Mouse (Mus musculus) neural tube, embryonic 13.5 days (tissue): ENCODE measurements around the gene Tead1. TPM values are rescaled to one million over a fixed set of nuclear protein-coding genes. Genes with fewer than 3 reads are reported as not detected.
A peak's percentile ranks its signal among the peaks of the same experiment; 100 is the strongest.

Experiments
- ATAC-seq: fragments of 200-750 bp; cut with Nextera tagmentation; 2 replicates; pipeline ENCODE4 v1.8.0; 2017; ENCODE audit warnings: low read depth, mild to moderate bottlenecking, moderate TSS enrichment, moderate library complexity
- H3K27ac ChIP-seq: fragments of 300-500 bp; sonication (generic); replicated peaks from 2 replicates; pipeline ENCODE4 v1.5.1; 2015; ENCODE audit warnings: moderate library complexity, mild to moderate bottlenecking, inconsistent platforms
- H3K27me3 ChIP-seq: fragments of 300-500 bp; sonication (generic); 2 replicates; pipeline ENCODE4 v1.6.1; 2015; ENCODE audit warnings: mild to moderate bottlenecking, inconsistent platforms
- H3K36me3 ChIP-seq: fragments of 300-500 bp; sonication (generic); 2 replicates; pipeline ENCODE4 v1.6.1; 2015; ENCODE audit warnings: mild to moderate bottlenecking, inconsistent platforms
- H3K4me1 ChIP-seq: fragments of 300-500 bp; sonication (generic); replicated peaks from 2 replicates; pipeline ENCODE4 v1.6.1; 2015; ENCODE audit warnings: inconsistent platforms
- H3K4me2 ChIP-seq: fragments of 300-500 bp; sonication (generic); 2 replicates; pipeline ENCODE4 v1.6.1; 2015; ENCODE audit warnings: inconsistent platforms, mild to moderate bottlenecking, moderate library complexity
- H3K4me3 ChIP-seq: fragments of 300-500 bp; sonication (generic); 2 replicates; pipeline ENCODE4 v1.5.1; 2015; ENCODE audit warnings: mild to moderate bottlenecking, inconsistent platforms
- H3K9ac ChIP-seq: fragments of 300-500 bp; sonication (generic); 2 replicates; pipeline ENCODE4 v1.6.1; 2015; ENCODE audit warnings: moderate library complexity, mild to moderate bottlenecking, inconsistent platforms
- H3K9me3 ChIP-seq: fragments of 300-500 bp; sonication (generic); 2 replicates; pipeline ENCODE4 v1.6.1; 2016; ENCODE audit warnings: inconsistent platforms
- WGBS: fragments of 180-500 bp; shearing (Covaris S2); methylation state at CpG from one replicate; pipeline ENCODE4 v1.1.7; 2015; 5-methylcytosine and 5-hydroxymethylcytosine counted together
- polyA plus RNA-seq: library from polyadenylated mRNA; unstranded; fragments of >200 nt; fragmentation: Nextera tagmentation; extraction: Ambion mirVana; gene quantifications from 2 replicates; pipeline ENCODE4 v1.2.1, GENCODE M21; 2015

The Tead1 gene
- polyA plus RNA-seq, 1 experiment from 2014 or later, result 18.5 TPM

DNA sequence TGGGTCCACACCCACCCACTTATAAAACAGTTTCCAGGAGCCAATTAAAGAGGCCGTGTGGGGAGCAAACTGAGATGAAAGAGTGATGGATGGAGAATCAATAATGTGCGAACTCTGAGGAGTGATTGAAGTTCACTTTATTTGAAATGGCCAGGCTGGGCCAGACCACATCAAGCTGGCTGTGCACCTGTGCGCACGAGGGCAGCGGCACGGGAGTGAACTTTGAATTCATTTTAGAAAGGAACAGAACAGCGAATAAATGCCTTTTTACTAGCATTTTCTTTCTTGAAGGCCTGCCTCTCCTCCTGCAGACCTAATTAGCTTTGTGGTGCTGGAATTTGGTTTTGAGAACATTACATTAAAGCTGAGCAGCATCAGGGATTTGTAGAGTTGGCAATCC is 63.9 kb downstream of the Tead1 start:
- ATAC-seq, result no peak
- 28% methylated on average over 7 of the region's 7 CpGs for WGBS
- Histone ChIP-seq H3K9me3 (no peaks in the 10 kb centered on the region), H3K36me3 (no peaks in the 10 kb centered on the region), H3K4me3 (no peak overlapping the region), H3K9ac (0 out of 2 replicates have a peak overlapping the region, but pooled peaks have one; percentile 52), H3K4me1 (peaks cover 63% of the 10 kb centered on the region), H3K27me3 (no peaks in the 10 kb centered on the region), H3K4me2 (no peak overlapping the region), H3K27ac (peak overlapping the region; percentile 59)

DNA sequence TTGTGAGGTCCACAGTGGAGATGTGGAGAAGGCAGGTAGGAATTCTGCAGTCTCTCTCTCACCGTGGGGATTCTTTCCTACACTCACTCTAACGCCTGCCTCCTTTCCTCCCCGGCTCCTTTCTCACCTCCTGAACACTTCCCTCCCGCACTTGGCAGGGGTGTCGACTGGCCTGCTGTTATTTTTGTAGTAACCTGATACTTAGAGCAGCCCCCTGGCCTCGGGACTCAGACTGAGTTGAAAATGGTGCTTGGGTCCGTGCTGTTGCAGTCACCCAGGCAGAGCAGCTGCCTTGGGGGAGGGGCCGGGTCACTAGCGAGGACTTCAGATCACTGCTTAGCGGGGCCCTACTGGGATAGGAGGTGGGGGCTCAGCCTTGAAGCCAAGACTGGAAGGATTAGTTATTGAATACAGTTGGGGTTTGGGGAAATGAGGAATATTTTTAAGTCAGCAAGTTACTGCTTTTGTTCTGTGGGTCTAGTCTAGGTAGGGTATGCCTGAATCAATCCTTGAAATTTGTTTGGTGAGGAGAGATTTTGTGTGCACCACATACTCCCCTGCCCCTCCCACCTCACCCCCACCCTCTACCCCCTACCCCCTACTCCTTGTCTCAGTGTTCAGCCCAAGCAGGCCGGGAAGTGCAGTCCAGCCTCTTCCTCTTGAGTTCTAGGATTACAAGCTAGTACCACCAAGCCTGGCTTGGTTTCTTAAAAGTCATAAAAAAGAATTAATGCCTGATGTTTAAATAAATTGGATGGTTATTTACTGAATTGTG is 64.7 kb downstream of the Tead1 start:
- Histone ChIP-seq H3K4me2 (peak overlapping the region; percentile 34), H3K9me3 (no peaks in the 10 kb centered on the region), H3K27ac (peak overlapping the region; percentile 59), H3K4me3 (no peak overlapping the region), H3K9ac (peak overlapping the region; percentile 52; the same call in 1 of the 2 replicates), H3K36me3 (no peaks in the 10 kb centered on the region), H3K4me1 (peaks cover 60% of the 10 kb centered on the region), H3K27me3 (no peaks in the 10 kb centered on the region)
- peak; percentile 74 for ATAC-seq
- WGBS, result 4% methylated on average over 11 of the region's 11 CpGs

DNA sequence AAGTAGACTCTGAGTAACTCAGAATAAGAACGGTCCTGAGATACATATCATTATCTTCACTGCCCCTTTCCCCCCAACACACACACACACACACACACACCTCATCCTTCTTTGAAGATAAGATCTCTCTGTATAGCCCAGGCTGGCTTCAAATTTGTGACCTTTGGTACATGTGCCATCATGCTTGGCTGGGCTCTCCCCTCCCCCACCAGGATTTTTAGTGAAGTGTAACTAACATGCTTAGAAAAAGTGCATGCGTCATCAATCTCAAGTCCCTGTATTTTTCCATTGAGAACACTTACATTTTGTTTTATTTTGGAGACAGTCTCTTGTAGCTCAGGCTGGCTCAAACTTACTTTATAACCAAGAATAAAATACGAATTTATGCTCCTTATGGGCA is 68.1 kb downstream of the Tead1 start:
- Histone ChIP-seq H3K4me3 (no peak overlapping the region), H3K9me3 (no peaks in the 10 kb centered on the region), H3K4me2 (no peak overlapping the region), H3K27me3 (no peaks in the 10 kb centered on the region), H3K36me3 (no peaks in the 10 kb centered on the region), H3K4me1 (peaks cover 37% of the 10 kb centered on the region), H3K9ac (no peak overlapping the region), H3K27ac (no peak overlapping the region)
- 63% methylated on average over 3 of the region's 3 CpGs for WGBS
- no peak for ATAC-seq

DNA sequence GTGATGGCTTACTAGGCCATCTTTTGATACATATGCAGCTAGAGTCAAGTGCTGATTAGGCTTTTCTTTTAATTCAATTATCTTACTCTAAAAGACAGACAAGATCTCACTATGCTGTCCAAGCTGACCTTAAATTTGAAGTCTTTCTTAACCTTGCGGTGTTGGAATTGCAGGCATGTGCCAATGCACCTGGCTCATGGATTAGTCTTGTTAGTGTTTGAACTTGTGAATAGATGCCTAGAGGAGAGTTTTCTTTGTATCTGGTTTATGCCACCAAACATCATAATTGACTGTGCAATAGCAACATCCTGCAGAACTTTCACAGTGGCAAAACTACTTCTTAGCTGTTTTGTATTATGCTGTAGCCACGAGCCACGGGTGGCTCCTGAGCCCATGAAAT is 68.7 kb downstream of the Tead1 start:
- Histone ChIP-seq H3K27ac (no peak overlapping the region), H3K4me1 (peaks cover 30% of the 10 kb centered on the region), H3K4me3 (no peak overlapping the region), H3K27me3 (no peaks in the 10 kb centered on the region), H3K4me2 (no peak overlapping the region), H3K9ac (no peak overlapping the region), H3K36me3 (no peaks in the 10 kb centered on the region), H3K9me3 (no peaks in the 10 kb centered on the region)
- ATAC-seq, result no peak
- WGBS, result 91% methylated on average over 3 of the region's 3 CpGs

DNA sequence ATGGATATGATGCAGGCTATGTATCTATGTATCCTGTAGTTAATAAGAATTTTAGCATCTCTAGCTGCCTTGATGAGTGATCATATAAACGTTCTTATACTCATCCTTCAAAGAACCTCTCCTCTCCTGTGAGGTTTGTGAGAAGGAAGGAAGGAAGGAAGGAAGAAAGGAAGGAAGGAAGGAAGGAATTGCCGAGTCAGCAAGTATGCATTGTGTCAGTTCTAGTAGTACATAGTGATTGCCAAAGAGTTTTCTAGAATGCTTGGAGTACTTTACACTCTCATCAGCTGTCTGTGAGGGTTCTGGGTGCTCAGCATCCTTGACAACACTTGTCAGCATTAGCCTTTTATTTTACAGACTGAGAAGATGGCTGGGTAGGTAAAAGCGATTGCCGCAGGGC is 69.2 kb downstream of the Tead1 start:
- H3K4me3 ChIP-seq, result no peak overlapping the region
- 84% methylated on average over 4 of the region's 4 CpGs for WGBS
- peaks cover 29% of the 10 kb centered on the region for H3K4me1 ChIP-seq
- ATAC-seq, result no peak
- no peak overlapping the region for H3K27ac ChIP-seq
- no peak overlapping the region for H3K4me2 ChIP-seq
- H3K36me3 ChIP-seq, result no peaks in the 10 kb centered on the region
- no peak overlapping the region for H3K9ac ChIP-seq
- no peaks in the 10 kb centered on the region for H3K27me3 ChIP-seq
- H3K9me3 ChIP-seq, result no peaks in the 10 kb centered on the region

DNA sequence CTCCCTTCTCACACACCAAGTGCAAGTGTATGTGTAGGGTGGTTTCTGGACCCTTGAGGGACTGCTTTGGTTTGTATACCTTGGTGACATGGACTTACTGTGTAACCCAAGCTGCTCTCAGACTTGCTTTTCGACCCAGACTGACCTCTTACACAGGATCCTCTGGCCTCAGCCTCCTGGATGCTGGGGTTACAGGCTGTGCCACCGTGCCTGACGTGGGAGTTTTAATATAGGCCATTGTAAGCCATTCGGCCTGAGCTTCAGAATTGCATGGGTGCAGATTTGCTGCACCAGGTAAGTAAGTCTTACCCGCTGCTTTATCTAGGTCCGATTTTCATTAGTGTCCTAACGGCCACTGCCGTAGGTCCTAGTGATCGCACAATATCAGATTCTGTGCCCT is 71.0 kb downstream of the Tead1 start:
- no peaks in the 10 kb centered on the region for H3K36me3 ChIP-seq
- 92% methylated on average over 9 of the region's 9 CpGs for WGBS
- H3K9me3 ChIP-seq, result no peaks in the 10 kb centered on the region
- H3K4me1 ChIP-seq, result 0 out of 2 replicates have a peak, but pooled peaks cover 19% of the 10 kb centered on the region
- H3K27ac ChIP-seq, result no peak overlapping the region
- H3K27me3 ChIP-seq, result no peaks in the 10 kb centered on the region
- no peak overlapping the region for H3K4me2 ChIP-seq
- ATAC-seq, result no peak
- H3K9ac ChIP-seq, result no peak overlapping the region
- H3K4me3 ChIP-seq, result no peak overlapping the region

DNA sequence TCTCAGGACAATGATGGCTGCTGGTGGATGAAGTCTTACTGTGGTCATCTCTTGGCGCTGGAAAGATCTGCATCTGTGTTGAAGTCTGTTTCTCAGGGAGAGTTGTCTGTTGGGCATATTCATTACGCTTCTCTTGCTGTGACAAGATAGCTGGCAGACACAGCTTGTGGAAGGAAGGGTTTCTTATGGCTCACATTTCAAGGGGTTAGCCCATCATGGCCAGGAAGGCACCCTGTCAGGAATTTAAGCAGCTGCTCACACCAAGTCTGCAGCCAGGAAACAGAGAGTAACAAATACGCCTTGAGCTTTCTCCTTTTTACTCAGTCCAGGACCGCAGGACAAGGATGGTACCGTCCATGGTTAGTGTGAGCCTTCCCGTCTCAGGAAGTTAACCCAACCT is 73.2 kb downstream of the Tead1 start:
- ATAC-seq, result no peak
- no peak overlapping the region for H3K27ac ChIP-seq
- H3K4me2 ChIP-seq, result no peak overlapping the region
- H3K4me1 ChIP-seq, result peaks cover 14% of the 10 kb centered on the region; the same call in 1 of the 2 replicates
- no peaks in the 10 kb centered on the region for H3K36me3 ChIP-seq
- H3K9me3 ChIP-seq, result no peaks in the 10 kb centered on the region
- H3K9ac ChIP-seq, result no peak overlapping the region
- 92% methylated on average over 6 of the region's 6 CpGs for WGBS
- no peaks in the 10 kb centered on the region for H3K27me3 ChIP-seq
- no peak overlapping the region for H3K4me3 ChIP-seq

DNA sequence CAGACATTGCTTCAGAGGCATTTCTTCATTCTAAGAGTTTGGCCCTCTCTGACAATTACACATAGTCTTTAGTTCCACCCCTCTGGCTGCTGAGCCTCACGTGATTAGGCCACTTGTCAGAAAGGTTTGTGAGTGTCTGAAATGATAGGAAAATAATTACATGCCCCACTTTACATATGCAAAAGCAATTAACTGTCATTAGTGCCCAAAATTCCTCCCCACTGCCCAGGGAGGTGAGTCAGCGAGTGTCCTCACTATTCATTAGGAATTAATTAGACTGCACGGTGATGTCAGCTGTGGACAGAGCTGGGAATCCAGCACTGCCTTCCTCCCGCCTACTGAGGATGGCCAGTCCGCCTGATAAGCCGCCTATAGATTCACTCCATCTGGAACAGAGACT is 74.2 kb downstream of the Tead1 start:
- ATAC-seq, result no peak
- Histone ChIP-seq H3K9me3 (no peaks in the 10 kb centered on the region), H3K27ac (no peak overlapping the region)

DNA sequence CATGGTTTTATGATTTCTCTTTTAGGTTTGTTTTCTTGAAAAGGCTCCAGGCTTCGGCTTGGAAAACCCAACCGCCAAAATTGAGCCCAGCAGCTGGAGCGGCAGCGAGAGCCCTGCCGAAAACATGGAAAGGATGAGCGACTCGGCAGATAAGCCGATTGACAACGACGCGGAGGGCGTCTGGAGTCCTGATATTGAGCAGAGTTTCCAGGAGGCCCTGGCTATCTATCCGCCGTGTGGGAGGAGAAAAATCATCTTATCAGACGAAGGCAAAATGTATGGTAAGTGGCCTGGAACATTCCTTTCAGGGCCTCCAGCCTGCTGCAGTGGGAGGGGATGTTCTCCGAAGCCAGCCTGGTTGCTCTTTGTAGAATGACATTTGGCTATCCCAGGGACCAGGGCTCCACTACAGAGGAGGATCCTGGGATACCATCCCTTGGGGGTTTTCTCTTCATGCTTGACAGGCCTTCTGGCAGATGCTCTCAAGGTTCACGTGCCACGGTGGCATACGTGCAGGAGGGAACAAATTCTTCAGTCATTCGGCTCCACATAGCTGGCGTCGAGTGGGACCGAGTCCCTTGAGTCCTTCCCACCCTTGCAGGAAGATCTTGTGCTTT is 80.3 kb downstream of the Tead1 start:
- Histone ChIP-seq H3K4me2 (no peak overlapping the region), H3K27ac (peak overlapping the region; percentile 73; the same call in 1 of the 2 replicates), H3K9ac (no peak overlapping the region), H3K4me1 (peaks cover 77% of the 10 kb centered on the region), H3K36me3 (no peaks in the 10 kb centered on the region), H3K27me3 (no peaks in the 10 kb centered on the region), H3K4me3 (no peak overlapping the region), H3K9me3 (no peaks in the 10 kb centered on the region)
- WGBS, result 74% methylated on average over 23 of the region's 23 CpGs
- ATAC-seq, result no peak

More for the DNA sequence above, 74.2 kb downstream of the Tead1 start:
- H3K9ac ChIP-seq, result no peak overlapping the region
- no peaks in the 10 kb centered on the region for H3K27me3 ChIP-seq
- H3K4me2 ChIP-seq, result no peak overlapping the region
- no peaks in the 10 kb centered on the region for H3K36me3 ChIP-seq
- peaks cover 22% of the 10 kb centered on the region for H3K4me1 ChIP-seq
- WGBS, result 53% methylated on average over 6 of the region's 6 CpGs
- no peak overlapping the region for H3K4me3 ChIP-seq

DNA sequence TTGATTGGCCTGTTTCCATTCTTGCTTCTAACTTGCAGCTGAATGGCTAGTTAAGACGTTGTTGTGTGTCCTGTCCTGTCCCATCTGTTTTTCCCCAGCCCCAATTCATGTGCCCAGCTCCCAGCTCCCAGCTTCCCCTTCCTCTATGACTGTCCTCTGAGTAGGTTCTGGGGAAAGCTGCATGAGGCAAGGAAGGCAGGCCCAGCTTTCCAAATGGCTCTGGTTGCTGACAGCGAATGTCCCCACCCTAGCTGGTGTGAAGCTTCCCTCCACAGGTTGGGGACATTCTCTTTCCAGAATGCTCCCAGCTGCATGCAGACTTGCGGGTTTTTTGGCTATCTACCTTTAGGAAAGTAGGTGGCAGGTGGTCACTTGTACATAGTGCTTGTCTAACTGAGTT is 81.2 kb downstream of the Tead1 start:
- H3K4me3 ChIP-seq, result no peak overlapping the region
- WGBS, result 59% methylated on average over 3 of the region's 3 CpGs
- H3K36me3 ChIP-seq, result no peaks in the 10 kb centered on the region
- peak overlapping the region; percentile 73 for H3K27ac ChIP-seq
- H3K4me1 ChIP-seq, result peaks cover 79% of the 10 kb centered on the region
- no peak overlapping the region for H3K4me2 ChIP-seq
- no peak overlapping the region for H3K9ac ChIP-seq
- no peaks in the 10 kb centered on the region for H3K9me3 ChIP-seq
- ATAC-seq, result no peak
- no peaks in the 10 kb centered on the region for H3K27me3 ChIP-seq

DNA sequence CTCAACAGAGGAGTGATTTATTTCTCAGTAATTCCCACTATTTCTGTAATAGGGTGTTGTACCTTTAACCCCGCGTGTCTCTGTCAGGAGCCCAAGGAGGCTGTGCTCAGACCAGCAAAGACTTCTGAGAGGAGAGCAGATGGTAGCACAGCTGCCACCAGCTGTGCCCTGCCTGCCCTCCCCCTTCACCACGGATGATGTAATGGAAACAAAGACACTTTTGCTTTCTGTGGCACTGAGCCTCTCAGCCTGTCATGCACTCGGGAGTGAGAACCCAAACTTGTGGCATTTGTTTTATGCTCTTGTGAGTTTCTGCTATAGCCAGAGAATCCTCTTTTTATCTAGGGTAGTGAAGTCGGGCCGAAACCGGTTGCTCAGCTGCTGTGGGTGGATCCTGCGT is 81.7 kb downstream of the Tead1 start:
- no peak overlapping the region for H3K9ac ChIP-seq
- H3K4me2 ChIP-seq, result peak overlapping the region; percentile 11
- no peaks in the 10 kb centered on the region for H3K36me3 ChIP-seq
- H3K27ac ChIP-seq, result peak overlapping the region; percentile 77
- H3K27me3 ChIP-seq, result no peaks in the 10 kb centered on the region
- no peak overlapping the region for H3K4me3 ChIP-seq
- peaks cover 79% of the 10 kb centered on the region for H3K4me1 ChIP-seq
- 18% methylated on average over 8 of the region's 8 CpGs for WGBS
- ATAC-seq, result peak; percentile 69; the same call in 1 of the 2 replicates
- no peaks in the 10 kb centered on the region for H3K9me3 ChIP-seq

DNA sequence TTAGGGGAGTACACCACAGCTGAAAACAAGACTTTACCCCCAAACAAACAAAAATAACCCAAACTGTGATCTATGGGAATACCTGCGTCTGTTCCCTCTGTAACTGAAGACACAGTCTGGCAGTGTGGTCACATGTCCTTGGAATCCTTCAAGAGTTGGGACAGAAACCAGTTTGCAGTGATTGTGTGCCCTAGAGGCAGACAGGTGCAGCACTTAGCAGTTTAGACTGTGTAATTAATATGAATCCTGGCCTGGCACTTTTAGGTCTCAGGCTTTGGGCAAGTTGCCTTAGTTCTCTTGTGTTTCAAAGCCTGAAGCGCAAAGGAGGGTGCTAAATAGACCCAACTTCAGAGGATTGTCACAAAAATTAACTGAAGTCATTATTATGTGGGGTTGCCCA is 83.8 kb downstream of the Tead1 start:
- 52% methylated on average over 2 of the region's 2 CpGs for WGBS
- Histone ChIP-seq H3K27me3 (no peaks in the 10 kb centered on the region), H3K27ac (peak overlapping the region; percentile 59), H3K9me3 (no peaks in the 10 kb centered on the region), H3K4me1 (peaks cover 68% of the 10 kb centered on the region), H3K36me3 (no peaks in the 10 kb centered on the region), H3K4me3 (no peak overlapping the region), H3K4me2 (no peak overlapping the region), H3K9ac (peak overlapping the region; percentile 3; the same call in 1 of the 2 replicates)
- peak; percentile 19; the same call in 1 of the 2 replicates for ATAC-seq
